Mouse (Mus musculus): ENCODE data around the gene Aatk. TPM values are rescaled to one million over a fixed set of nuclear protein-coding genes. Genes with fewer than 3 reads are reported as not detected.

The Aatk gene
- total RNA-seq, 2 experiments from 2014 or later, result 9.4 to 17.0 TPM

DNA sequence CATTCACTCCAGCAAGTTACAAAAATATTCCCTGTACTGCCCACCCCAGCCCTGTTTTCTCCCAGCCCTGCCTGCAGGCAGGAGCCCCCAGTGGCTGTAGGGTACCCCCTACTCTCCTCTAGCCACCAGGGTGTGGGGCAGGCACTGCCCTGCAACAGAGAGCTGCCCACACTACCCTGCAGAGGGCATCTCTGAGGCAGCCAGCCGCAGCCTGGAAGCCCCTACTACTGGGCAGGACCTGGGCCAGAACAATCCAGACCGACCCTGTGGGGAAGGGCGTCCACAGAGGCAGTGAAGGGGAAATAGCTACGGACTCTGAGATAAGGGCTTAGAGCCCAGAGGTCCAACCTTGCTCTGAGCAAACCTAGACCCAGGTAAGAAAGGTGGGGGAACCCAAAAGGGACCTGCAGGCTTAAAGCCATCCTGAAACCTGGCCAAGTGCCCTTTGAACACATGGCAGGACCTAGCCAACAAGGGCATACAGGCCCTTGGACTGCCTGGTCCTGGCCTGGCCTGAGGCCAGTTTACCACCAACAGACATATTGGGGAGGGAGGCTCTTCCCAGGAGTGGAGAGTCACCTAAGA, 39.4 kb downstream of the Aatk start:
- no peak for DNase-seq
- intact Hi-C loops (cut with DNase I; ENCODE audit: low total_unique reads), result no loop called here

DNA sequence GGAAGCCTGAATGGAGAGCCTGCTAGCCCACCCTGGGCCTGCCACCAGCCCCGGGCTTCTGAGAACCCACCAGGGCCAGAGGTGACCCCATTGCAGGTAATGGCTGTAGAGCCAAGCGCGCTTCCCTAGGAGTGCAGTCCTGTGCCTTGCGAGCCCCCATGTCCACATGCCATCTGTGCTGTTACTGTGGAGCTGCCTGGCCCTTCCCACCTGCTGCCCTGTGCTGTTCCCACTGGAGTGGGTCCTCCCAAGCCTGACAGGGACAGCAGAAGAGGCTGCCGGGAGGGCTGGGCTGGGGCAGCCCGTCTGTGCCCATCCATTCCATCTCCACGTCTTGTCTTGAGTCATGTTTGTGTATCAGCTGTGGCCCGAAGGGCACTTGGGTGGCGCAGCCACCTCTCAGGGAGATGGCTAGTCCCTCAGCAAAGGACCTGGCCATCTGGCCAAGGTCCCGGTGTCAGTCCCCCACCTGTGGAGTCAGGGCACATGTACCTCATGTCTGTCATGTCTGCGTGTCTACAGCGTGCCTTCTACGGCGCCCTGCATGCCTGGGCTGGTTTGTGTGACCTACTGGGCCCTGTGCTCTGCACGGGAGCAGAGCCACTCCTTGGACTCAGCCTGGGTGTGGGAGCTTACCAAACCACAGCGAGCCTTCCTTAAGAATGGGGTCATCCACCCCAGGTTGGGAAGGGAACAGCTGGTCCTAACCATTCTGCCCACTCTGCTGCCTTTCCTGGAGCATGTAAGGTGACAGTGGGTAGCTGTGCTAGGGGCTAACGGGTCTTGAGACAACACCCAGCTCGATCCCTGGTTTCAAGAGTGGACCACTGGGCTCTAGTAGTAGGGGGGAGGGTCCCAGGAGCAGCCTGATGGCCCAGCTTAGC, 41.3 kb downstream of the Aatk start:
- intact Hi-C loops (cut with DNase I; ENCODE audit: low total_unique reads), result no loop called here
- no peak for DNase-seq

DNA sequence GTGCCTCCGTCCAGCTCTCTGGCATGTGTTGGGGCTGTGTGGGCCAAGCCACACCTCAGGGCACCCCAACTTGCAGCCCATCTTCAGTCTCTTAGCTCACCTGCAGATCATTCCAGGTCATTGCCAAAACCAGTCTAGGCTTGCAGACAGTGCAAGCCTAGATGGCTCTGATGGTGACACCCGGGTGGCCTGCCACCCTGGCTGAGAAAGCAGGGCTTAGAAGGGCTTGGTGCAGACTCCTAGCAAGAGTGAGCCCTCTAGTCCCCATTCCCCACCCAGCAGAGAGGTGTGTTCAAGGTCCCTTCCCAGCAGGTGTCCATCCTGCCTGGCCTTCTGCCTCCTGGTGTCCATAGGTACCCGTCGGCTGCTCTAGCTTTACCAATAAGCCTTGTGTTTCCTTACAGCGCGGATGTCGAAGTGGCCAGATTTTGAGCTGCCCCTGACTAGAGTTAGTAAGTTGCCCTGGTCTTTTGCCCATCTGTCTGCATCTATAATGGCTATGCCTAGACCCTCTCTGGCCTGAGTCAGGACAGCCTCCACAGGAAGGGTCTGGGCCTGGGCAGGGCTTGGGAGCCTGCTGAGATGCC, 44.2 kb downstream of the Aatk start:
- intact Hi-C loops (cut with DNase I; ENCODE audit: low total_unique reads), result no loop called here

DNA sequence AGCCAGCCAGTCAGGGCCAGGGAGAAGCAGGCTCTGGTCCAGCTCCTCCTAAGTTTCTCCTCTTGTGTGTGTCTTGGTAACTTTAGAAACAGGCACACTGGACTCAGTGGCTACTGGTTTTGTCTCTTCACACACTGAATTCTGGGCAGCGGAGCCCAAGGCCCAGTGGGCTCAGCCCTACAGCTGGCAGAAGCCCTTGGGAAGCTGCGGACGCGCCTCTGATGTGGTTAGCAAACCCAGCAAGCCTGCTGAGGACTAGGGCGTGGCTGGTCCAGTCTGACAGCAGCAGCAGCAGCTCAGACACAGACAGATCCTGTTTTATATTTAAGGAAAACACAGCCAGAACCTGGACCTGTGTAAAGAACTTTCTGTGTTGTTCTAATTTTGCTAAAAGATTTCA, 44.9 kb downstream of the Aatk start:
- intact Hi-C loops (cut with DNase I; ENCODE audit: low total_unique reads), result no loop called here

More for the DNA sequence above, 44.2 kb downstream of the Aatk start:
- no peak for DNase-seq

DNA sequence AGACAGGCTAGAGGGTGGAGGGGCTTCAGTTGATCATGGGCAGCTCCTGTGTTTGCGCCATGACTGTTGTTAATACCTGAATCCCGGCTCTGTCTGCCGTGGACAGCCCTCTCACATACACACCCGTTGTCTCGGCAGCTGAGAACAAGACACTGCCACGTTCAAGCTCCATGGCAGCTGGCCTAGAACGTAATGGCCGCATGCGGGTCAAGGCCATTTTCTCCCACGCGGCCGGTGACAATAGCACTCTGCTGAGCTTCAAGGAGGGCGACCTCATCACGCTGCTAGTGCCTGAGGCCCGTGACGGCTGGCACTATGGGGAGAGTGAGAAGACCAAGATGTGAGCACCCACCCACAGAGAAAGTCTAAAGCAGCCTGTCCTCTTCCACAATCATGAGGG, 49.6 kb downstream of the Aatk start:
- intact Hi-C loops (cut with DNase I; ENCODE audit: low total_unique reads), result no loop called here
- DNase-seq, result no peak

More for the DNA sequence above, 44.9 kb downstream of the Aatk start:
- DNase-seq, result no peak

DNA sequence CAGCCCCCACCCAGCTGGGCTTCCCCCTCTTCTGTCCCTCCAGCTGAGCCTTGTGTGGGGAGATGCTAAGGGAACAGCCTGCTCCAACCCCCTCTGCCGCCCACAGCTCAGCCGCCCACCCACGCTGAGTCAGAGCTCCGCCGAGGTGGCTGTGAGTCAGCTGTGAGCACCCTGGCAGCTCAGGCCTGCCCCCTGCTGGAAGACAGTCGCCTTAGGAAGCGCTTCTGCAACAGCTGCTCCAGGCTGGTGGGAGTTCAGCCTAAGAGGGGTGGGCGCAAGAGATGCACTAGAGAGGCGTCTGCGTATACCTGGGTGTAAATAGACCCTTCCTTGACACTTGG, 55.7 kb downstream of the Aatk start:
- intact Hi-C loops (cut with DNase I; ENCODE audit: low total_unique reads), result loop anchor here (5.0 kb wide), 2 partner anchors 54 to 84 kb away; no protein-coding TSS in a partner anchor
- DNase-seq, result peak; percentile 92

DNA sequence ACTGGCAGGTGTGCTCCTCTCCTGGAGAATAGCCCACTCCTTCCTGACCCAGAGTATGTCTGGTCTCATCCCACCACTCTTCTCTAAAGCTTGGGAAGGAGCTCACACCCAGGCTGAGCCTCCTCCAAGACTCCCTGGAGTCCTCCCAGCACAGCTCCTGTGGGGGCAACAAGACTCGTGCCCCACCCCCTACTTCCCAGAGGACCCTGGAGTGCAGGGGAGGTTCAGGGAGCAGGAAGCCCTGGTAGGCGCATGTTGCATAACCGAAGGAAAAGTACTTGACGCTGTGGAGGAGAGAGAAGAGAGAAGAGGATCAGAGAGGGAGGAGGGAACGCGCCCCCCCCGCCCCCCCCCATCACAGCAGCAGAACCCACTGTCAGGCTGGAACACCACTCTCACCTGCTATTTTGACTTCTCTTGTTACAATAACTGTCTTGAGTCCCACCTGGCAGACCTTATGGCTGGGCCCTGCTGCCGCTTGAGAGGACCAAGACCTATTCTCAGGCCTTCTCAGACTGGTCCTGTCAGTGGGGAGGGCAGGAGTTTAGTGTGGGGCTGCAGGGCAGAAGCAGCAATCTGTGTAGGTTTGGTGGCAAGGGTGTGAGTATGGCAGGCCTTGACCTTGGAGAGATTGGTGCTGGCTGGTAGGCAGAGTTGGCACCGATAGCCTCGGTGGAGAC, 56.2 kb downstream of the Aatk start:
- intact Hi-C loops (cut with DNase I; ENCODE audit: low total_unique reads), result loop anchor here (5.0 kb wide), 2 partner anchors 53 to 83 kb away; no protein-coding TSS in a partner anchor

DNA sequence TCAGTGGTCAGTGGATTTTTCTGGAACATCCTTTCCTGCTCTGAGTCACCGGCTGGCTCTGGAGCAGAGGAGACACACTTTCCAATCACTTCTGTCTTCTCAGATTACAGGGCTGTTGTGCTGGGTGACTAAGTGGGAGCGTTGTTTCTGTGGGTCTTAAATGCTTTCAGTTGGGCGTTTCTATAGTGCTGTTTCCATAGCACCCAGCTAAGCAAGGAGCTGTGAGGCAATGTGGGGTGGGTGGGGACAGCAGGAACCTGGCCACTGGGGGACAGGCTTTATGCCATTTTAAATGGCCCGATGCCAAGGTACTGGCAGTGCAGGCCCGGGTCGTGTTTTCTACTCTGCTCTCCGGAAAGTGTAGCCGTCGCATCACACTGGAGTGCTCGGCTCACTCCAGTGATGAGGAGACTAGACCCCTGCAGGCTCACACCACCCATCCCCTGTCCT, 57.8 kb downstream of the Aatk start:
- intact Hi-C loops (cut with DNase I; ENCODE audit: low total_unique reads), result no loop called here
- DNase-seq, result peak; percentile 49

More for the DNA sequence above, 56.2 kb downstream of the Aatk start:
- no peak for DNase-seq

DNA sequence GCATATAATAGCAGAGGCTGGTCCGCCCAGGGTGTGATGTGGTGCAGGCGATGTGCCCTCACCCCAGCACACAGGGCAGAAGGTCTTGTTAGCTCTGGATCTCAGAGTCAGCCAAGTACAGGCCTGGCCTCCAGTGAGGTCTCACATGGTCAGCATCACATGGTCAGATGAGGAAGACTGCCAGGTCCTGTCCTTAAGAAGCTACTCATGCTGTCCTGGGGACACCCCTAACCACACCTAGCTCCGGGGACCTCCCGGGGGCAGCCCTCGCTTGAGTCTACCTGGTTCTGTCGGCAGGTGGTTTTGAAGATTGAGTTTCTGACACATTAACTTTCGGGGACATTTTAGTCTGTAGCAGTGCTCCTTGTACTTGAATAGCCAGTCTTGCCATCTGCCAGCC, 58.6 kb downstream of the Aatk start:
- peak; percentile 65 for DNase-seq
- intact Hi-C loops (cut with DNase I; ENCODE audit: low total_unique reads), result no loop called here

DNA sequence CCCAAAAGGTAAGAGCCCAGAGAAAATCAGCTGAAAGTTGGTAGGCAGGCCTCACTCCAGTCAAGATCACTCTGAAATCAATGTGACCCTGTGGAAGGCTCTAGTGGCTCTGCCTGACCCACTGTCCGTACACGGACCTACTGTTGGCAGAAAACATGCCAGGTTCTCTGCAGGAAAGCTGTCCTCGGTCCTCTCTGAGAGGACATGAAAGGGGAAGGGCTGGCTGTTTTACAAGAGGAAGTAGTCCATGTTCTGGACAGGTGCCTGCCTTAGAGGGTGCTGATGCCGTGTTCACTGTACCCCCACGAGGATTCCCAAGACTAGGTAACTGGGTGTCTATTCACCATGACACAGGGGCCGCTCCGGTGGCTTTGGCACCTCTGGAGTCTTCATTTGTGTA, 59.1 kb downstream of the Aatk start:
- intact Hi-C loops (cut with DNase I; ENCODE audit: low total_unique reads), result no loop called here
- no peak for DNase-seq

DNA sequence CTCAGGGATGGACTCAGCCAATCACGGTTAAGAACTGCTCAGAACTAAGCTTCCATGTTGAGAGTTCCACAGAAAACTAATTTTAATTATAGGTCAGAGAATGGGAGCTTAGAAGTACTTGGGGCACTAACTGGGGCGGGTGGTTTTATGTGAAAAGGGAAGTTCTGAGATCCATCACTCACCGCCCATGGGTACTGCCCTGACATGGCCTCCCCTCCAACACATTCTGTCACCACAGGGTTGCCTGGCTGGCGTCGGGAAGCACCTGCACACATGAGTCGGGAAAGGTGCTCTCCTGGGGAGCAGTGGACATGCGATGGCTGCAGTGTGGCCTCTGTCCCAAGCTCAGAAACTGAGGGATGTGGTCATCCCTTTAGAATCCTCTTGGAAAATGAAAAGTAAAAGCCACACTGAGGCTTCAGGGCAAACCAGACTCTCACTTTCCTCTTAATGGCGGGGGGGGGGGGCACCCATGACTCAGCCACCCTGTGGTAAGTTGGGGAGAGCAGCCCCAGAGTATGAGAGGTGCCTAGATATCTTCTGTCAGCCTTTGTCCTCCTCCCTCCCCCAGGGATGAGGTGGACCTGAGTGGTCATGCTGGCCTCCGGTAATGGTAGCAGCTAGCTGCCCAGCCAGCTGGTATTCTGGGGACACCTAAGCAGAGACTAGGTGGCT, 60.1 kb downstream of the Aatk start:
- intact Hi-C loops (cut with DNase I; ENCODE audit: low total_unique reads), result no loop called here
- no peak for DNase-seq

DNA sequence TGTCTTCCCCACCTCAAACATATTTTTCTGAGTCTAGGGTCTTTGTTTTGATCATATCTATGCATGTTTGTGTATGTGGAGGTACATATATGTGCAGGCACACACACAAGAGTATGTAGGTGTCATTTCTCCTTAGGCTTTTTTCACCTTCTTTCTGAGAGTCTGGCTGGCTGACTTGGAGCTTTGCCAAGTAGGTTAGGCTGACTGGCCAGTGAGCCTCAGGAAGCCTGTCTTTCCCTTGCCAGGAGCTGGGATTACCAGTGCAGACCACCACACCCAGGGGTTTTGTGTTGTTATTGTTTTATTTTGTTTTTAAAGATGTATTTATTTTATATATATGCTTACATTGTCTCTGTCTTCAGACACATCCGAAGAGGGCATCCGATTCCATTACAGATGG, 63.8 kb downstream of the Aatk start:
- no peak for DNase-seq
- intact Hi-C loops (cut with DNase I; ENCODE audit: low total_unique reads), result no loop called here

DNA sequence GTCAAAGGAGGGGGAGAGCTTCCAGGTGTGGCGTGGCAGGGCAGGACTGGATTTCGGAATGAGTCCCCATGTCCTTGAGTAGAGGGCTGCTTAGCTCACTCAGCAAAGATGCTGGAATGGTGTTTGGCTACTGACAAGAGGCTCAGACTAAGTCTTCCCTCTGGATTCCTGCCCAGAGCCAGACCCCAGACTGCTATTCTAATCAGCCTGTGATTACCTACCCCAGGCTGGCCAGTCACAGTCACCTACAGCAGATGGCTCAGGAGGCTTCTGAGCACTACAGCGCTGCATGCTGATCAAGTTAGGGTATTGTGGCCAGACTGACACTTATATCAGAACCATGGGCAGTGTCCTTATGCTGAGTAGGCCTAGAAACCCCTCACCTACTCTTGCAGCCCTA, 64.7 kb downstream of the Aatk start:
- DNase-seq, result no peak
- intact Hi-C loops (cut with DNase I; ENCODE audit: low total_unique reads), result no loop called here

DNA sequence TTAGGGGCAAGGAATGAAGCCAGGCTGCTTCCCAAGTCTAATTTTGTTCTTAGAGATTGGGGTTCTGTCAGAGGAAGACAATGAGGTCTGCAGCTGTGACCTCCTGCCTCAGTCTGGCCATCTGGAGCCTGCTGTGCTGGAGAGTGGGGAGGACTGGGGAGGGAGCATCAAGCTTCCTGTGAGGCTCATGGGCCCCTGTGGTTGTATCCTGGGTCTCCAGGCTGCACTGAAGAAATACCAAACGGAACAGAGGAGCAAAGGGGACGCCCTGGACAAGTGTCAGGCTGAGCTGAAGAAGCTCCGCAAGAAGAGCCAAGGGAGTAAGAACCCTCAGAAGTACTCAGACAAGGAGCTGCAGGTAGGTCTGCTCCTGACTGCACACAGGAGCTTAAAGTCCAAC, 65.2 kb downstream of the Aatk start:
- intact Hi-C loops (cut with DNase I; ENCODE audit: low total_unique reads), result no loop called here
- DNase-seq, result no peak

DNA sequence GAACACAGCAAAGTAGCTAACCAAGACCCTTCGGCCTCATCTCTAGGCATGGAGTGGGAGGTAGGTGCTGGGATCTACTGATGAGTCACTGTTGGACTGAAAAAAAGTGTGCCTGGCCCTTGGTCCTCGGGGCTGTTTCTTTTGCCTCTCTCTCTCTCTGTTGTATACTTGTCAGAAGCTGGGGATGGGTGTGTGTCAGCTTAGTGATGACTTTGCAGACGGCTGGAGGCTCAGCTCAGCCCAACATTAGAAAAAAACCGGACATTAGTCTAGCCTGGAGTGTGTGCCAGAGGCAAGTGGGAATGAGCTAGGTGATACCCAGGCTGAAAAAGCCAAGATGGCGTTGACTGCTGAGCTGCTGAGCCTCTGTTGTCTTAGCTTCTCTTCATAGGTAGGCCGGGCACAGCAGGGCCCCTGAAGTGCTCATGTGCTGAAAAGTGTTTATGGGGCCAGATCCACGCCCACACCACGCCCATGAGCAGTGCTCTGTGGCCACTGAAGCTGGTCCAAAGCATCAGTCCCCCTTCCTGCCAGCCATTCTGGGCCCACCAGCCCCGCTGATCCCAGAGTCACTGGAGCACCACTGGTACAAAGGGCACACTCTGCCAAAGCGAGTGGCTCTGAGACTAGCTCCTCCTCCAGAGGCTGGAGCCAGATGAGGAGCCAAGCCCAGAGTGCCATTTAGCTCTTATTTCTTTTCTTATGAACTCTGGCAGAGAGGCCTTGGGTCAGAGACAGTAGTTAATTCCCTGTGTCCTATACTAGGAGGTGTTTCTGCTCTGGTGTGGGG, 67.2 kb downstream of the Aatk start:
- intact Hi-C loops (cut with DNase I; ENCODE audit: low total_unique reads), result no loop called here
- no peak for DNase-seq

DNA sequence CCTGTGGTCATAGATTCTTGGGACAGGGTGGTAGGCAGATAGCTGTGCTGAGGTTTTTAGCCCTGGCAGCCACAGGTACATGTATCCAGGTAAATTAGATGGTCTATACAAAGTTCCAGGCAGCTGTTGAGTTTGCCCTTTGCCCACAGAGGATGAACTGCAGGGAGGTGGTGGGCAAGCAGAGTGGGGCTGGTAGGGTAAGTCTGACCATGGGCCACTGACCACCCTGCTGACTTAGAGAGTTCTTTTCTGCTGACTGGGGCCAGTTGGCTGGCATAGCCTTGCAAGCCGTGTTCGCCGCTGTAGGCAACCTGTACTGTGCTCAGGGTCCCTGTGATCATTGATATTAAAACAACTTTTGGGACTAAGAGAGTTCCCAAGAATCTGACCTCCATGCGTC, 68.3 kb downstream of the Aatk start:
- DNase-seq, result no peak
- intact Hi-C loops (cut with DNase I; ENCODE audit: low total_unique reads), result no loop called here

DNA sequence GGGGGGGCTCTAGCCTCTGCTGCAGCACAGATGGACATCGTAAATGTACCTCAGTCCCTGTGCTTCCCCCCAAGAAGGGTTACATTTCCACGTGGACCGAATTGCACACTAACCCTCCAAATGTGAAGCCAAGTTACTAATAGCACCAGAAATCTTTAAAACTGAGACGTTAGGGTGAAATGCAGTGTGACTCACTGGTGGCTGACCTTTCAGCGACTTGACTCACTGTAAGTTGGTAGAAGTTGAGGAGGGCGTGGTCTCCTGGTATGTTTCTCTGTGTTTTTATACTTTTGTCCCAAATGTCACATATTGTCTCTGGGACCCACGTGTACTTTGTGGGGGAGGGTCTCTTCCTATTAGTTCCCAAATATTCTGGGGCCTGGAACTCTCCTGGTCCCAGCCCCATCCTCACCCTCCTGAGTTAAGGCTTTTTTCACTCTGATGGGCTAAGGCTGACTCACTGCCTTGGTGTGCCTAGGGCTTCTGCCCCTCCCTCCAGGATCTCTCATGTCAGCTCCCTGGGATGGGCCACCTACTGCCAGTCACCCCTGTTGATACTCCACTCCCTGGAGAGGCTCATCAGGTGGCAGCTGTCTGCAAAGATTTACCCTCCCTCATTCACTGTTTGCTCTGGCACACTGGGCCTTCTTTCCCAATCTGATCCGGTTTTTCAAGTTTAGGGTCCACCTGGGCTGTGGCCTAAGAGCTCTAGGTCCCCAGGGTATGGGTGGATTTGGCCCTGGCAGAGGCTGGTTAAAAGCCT, 71.0 kb downstream of the Aatk start:
- intact Hi-C loops (cut with DNase I; ENCODE audit: low total_unique reads), result no loop called here
- DNase-seq, result no peak

DNA sequence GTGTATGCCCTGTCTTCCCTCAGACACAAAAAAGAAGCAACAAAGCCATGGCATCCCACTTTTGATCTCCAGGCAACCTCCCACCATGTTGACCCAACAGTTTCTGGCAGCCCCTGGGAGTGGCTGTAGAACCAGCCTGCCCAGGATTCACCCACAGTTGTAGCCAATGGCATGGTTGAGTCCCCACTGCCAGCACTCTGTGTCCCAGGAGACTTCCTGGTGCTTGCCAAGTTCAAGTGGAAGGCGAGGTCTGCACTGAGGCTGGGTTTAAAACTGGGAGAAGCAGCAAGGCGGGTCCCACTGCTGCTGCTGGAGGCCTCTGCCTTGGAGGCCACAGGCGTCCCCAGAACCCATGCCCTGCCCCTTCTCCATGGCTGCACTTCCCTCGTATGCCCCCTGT, 73.2 kb downstream of the Aatk start:
- DNase-seq, result no peak
- intact Hi-C loops (cut with DNase I; ENCODE audit: low total_unique reads), result no loop called here

Measured in gastrocnemius, postnatal 14 days (tissue).